Mouse (Mus musculus) lung, postnatal 0 days (tissue): Measurements from ENCODE around the gene Olfr283. TPM values are rescaled to one million over a fixed set of nuclear protein-coding genes. Genes with fewer than 3 reads are reported as not detected.

Experiments used
- ATAC-seq: fragments of 200-750 bp; cut with Nextera tagmentation; 2 replicates; pipeline ENCODE4 v1.8.0; 2017; ENCODE audit warnings: moderate library complexity
- DNase-seq: peaks from one replicate; pipeline ENCODE4 v3.0.0-alpha.2; 2016; ENCODE audit warnings: low spot score
- H3K27ac ChIP-seq: fragments of 300-500 bp; sonication (generic); 2 replicates; pipeline ENCODE4 v1.5.1; 2014; ENCODE audit warnings: antibody characterized with exemption, mild to moderate bottlenecking, low read length, mixed read lengths
- H3K27me3 ChIP-seq: fragments of 300-500 bp; sonication (generic); replicated peaks from 2 replicates; pipeline ENCODE4 v1.6.1; 2014; ENCODE audit warnings: low read length, mixed read lengths; ENCODE audit not compliant: insufficient read depth
- H3K36me3 ChIP-seq: fragments of 300-500 bp; sonication (generic); 2 replicates; pipeline ENCODE4 v1.6.1; 2014; ENCODE audit warnings: low read length, mixed read lengths; ENCODE audit not compliant: insufficient read depth
- H3K4me1 ChIP-seq: fragments of 300-500 bp; sonication (generic); 2 replicates; pipeline ENCODE4 v1.6.1; 2014; ENCODE audit warnings: antibody characterized with exemption, low read depth, low read length, mixed read lengths; ENCODE audit not compliant: insufficient read depth
- H3K4me2 ChIP-seq: fragments of 300-500 bp; sonication (generic); replicated peaks from 2 replicates; pipeline ENCODE4 v1.6.1; 2014; ENCODE audit warnings: low read depth, mild to moderate bottlenecking, low read length, moderate library complexity, mixed read lengths
- H3K4me3 ChIP-seq: fragments of 300-500 bp; sonication (generic); 2 replicates; pipeline ENCODE4 v1.5.1; 2014; ENCODE audit warnings: low read depth, low read length
- H3K9ac ChIP-seq: fragments of 300-500 bp; sonication (generic); replicated peaks from 2 replicates; pipeline ENCODE4 v1.6.1; 2014; ENCODE audit warnings: low read depth, mild to moderate bottlenecking
- H3K9me3 ChIP-seq: fragments of 300-500 bp; sonication (generic); 2 replicates; pipeline ENCODE4 v1.6.1; 2016; ENCODE audit warnings: low read length, mixed read lengths
- CTCF ChIP-seq: IDR thresholded peaks from 2 replicates; pipeline ENCODE4 v1.5.1; 2016; ENCODE audit warnings: antibody characterized with exemption, mild to moderate bottlenecking
- EP300 ChIP-seq: IDR thresholded peaks from 2 replicates; pipeline ENCODE4 v1.6.1; 2016; ENCODE audit warnings: antibody characterized with exemption, mild to moderate bottlenecking, control low read depth
- WGBS: fragments of 180-500 bp; shearing (Covaris S2); extraction: QIAGEN DNeasy Blood & Tissue Kit; methylation state at CpG from one replicate; pipeline ENCODE4 v1.1.7; 2014; 5-methylcytosine and 5-hydroxymethylcytosine counted together
- polyA plus RNA-seq: library from polyadenylated mRNA; unstranded; fragments of >200 nt; fragmentation: Nextera tagmentation; extraction: Ambion mirVana; gene quantifications from 2 replicates; pipeline ENCODE4 v1.2.1, GENCODE M21; 2015

Gene Olfr283
- polyA plus RNA-seq, 1 experiment from 2014 or later = not detected

DNA sequence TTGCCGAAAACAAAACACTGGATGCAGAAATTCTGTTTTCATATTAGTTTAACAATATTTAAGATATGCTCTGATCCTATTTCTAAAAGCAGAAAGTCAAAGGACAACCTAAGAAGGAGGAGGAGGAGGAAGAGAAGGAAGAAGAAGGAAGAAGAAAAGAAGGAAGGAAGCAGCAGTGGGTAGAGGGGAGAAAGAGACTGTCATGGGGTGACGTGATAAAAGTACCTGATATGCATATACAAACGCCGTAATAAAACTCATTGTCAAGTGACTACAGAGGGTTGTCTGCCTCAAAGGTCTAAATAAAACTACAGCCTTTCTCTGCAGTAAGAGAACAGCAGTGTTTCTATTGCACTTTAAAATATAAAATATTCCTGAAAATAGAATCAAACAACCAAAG is 35.2 kb upstream of the Olfr283 start:
- H3K4me2 ChIP-seq = no peak overlapping the region
- TF ChIP-seq EP300 (no peak), CTCF (no peak)
- no peaks in the 10 kb centered on the region for H3K36me3 ChIP-seq
- ATAC-seq (no peak), DNase-seq (no peak)
- no peaks in the 10 kb centered on the region for H3K27me3 ChIP-seq
- H3K27ac ChIP-seq = no peak overlapping the region
- no peak overlapping the region for H3K4me3 ChIP-seq
- no peak overlapping the region for H3K9ac ChIP-seq
- WGBS = 60% methylated on average over 4 of the region's 4 CpGs
- H3K9me3 ChIP-seq = no peaks in the 10 kb centered on the region
- no peaks in the 10 kb centered on the region for H3K4me1 ChIP-seq

GRCm38 (mm10) chr15:98410249-98410648 is 29.5 kb upstream of the Olfr283 start:
- H3K9ac ChIP-seq = no peak overlapping the region
- H3K27me3 ChIP-seq = no peaks in the 10 kb centered on the region
- H3K4me3 ChIP-seq = no peak overlapping the region
- no peaks in the 10 kb centered on the region; the same call in 1 of the 2 replicates for H3K9me3 ChIP-seq
- no peak for ATAC-seq
- no peak for TF ChIP-seq EP300
- TF ChIP-seq CTCF = no peak
- no peaks in the 10 kb centered on the region for H3K36me3 ChIP-seq
- H3K27ac ChIP-seq = no peak overlapping the region
- WGBS = 90% methylated on average over 9 of the region's 9 CpGs
- no peaks in the 10 kb centered on the region for H3K4me1 ChIP-seq
- DNase-seq = no peak
- no peak overlapping the region for H3K4me2 ChIP-seq

DNA sequence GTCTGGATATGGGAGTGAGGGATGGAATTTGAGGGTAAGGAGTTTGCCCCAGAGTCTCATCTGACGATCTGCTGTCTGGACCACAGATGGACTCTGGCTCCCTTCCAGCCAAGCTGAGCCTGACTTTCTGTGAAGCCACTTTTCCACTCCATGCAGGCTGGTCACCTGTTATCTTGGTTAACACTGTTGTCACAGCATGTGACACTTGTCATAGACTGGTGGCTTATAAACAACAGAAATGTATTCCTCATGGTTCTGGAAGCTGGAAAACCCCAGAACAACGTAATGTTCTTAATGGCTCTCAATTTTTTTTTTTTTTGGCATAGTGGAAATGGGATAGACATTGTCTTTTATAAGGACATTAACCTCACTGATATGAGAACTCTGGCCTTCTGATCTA is 28.9 kb upstream of the Olfr283 start:
- no peak for TF ChIP-seq CTCF
- no peak for TF ChIP-seq EP300
- H3K9ac ChIP-seq = no peak overlapping the region
- DNase-seq = no peak
- H3K9me3 ChIP-seq = no peaks in the 10 kb centered on the region; the same call in 1 of the 2 replicates
- H3K27ac ChIP-seq = no peak overlapping the region
- no peaks in the 10 kb centered on the region for H3K27me3 ChIP-seq
- no peaks in the 10 kb centered on the region for H3K4me1 ChIP-seq
- no peak overlapping the region for H3K4me2 ChIP-seq
- no peak for ATAC-seq
- H3K36me3 ChIP-seq = no peaks in the 10 kb centered on the region
- H3K4me3 ChIP-seq = no peak overlapping the region
- WGBS = 78% methylated on average over 2 of the region's 2 CpGs

DNA sequence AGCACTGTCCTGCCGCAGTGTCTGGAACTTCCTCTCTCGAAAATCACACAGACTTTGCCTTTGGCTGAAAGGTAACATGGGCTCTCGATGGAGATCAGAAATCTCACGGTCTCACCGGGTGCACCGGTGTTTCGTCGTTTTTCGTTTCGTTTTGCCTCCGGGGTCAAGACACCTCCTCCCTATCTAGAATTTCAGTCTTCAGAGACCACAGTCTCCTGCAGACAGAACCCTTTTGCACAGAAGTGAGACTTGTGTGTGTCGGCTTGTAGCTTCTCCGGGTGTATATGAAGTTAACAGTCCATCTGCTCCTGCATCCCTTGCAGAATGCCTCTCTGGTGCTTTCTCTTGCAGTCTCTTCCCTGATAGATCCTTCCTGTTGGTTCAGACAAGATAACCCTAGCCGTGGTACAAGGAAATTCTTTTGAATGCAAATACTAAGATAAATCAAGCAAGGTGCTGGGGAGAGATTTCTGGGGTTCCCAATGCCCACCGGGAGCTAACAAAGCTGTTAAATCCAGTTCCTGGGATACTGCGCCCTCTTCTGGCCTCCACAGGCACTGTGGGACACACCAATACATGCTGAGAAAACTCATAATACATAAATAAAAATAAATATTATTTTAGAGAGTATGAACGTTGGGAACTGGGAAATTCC is 27.8 kb upstream of the Olfr283 start:
- 62% methylated on average over 17 of the region's 17 CpGs for WGBS
- no peak overlapping the region for H3K4me3 ChIP-seq
- H3K36me3 ChIP-seq = no peaks in the 10 kb centered on the region
- H3K27me3 ChIP-seq = no peaks in the 10 kb centered on the region
- peak; percentile 44; the same call in 1 of the 2 replicates for TF ChIP-seq CTCF
- no peak for TF ChIP-seq EP300
- H3K27ac ChIP-seq = no peak overlapping the region
- no peaks in the 10 kb centered on the region for H3K4me1 ChIP-seq
- no peak overlapping the region for H3K9ac ChIP-seq
- no peak for DNase-seq
- no peak for ATAC-seq
- no peak overlapping the region for H3K4me2 ChIP-seq
- no peaks in the 10 kb centered on the region; the same call in 1 of the 2 replicates for H3K9me3 ChIP-seq

GRCm38 (mm10) chr15:98402356-98402755 is 21.6 kb upstream of the Olfr283 start:
- Histone ChIP-seq H3K27me3 (no peaks in the 10 kb centered on the region), H3K27ac (no peak overlapping the region), H3K9me3 (no peaks in the 10 kb centered on the region; the same call in 1 of the 2 replicates), H3K4me1 (no peaks in the 10 kb centered on the region), H3K9ac (no peak overlapping the region), H3K4me3 (no peak overlapping the region), H3K36me3 (no peaks in the 10 kb centered on the region), H3K4me2 (no peak overlapping the region)
- DNase-seq (no peak), ATAC-seq (no peak)
- no peak for TF ChIP-seq EP300
- TF ChIP-seq CTCF = no peak
- WGBS = 87% methylated on average over 10 of the region's 10 CpGs

DNA sequence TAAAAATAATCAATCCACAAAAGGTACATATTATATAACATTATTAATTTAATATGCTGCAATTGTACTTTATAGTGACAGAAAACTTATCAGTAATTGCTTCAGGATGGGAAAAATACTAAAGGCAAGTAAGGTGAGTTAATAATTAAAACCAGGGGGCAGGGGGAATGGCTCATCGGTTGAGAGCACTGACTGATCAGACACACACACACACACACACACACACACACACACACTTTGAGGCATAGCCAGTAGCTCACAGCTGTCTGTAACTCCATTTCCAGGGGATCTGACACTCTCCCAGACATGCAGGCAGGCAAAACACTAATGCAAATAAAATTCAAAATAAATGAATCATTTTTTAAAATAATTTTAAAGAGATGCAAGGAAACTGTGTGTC is 16.4 kb upstream of the Olfr283 start:
- TF ChIP-seq CTCF (no peak), EP300 (no peak)
- Histone ChIP-seq H3K4me3 (no peak overlapping the region), H3K9me3 (peaks cover 3% of the 10 kb centered on the region; the same call in 1 of the 2 replicates), H3K4me2 (no peak overlapping the region), H3K27me3 (no peaks in the 10 kb centered on the region), H3K9ac (no peak overlapping the region), H3K36me3 (no peaks in the 10 kb centered on the region), H3K27ac (no peak overlapping the region), H3K4me1 (no peaks in the 10 kb centered on the region)
- 52% methylated on average over 1 of the region's 1 CpGs for WGBS
- ATAC-seq (no peak), DNase-seq (no peak)

- TF ChIP-seq EP300 (no peak), CTCF (no peak)
These were observed 11.1 kb upstream of the Olfr283 start for GRCm38 (mm10) chr15:98391903-98392187.

More at GRCm38 (mm10) chr15:98391903-98392187, 11.1 kb upstream of the Olfr283 start:
- no peaks in the 10 kb centered on the region for H3K36me3 ChIP-seq
- H3K4me2 ChIP-seq = no peak overlapping the region
- H3K9me3 ChIP-seq = peaks cover 3% of the 10 kb centered on the region; the same call in 1 of the 2 replicates
- DNase-seq (peak; percentile 38), ATAC-seq (peak; percentile 33)
- H3K27me3 ChIP-seq = no peaks in the 10 kb centered on the region
- WGBS = 31% methylated on average over 2 of the region's 2 CpGs
- no peak overlapping the region for H3K9ac ChIP-seq
- H3K4me1 ChIP-seq = no peaks in the 10 kb centered on the region
- no peak overlapping the region for H3K4me3 ChIP-seq
- no peak overlapping the region for H3K27ac ChIP-seq
